Mouse (Mus musculus) lung, postnatal 0 days (tissue): ENCODE data around the gene Surf2.

ENCODE experiments used
- CTCF ChIP-seq: IDR thresholded peaks from 2 replicates; pipeline ENCODE4 v1.5.1; 2016; ENCODE audit warnings: antibody characterized with exemption, mild to moderate bottlenecking
- EP300 ChIP-seq: IDR thresholded peaks from 2 replicates; pipeline ENCODE4 v1.6.1; 2016; ENCODE audit warnings: antibody characterized with exemption, mild to moderate bottlenecking, control low read depth

DNA sequence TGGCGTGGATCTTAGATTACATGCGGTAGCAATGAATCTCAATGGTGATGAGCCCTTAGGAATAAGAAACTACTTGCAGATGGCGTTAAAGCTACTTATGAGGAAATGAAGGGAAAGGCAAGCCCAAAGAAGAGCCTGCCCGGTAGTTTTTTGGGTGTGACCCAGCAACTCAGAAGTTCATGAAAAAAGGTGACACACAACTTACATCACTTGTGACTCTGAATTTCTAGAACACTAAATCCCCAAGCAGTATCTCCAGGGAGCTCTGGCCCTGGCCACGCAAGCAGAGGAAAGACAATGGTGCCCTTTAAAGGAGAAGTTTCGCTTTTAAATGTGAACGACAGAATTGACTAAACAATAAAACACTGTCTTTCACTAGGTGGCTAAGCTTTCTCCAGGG is 12.9 kb upstream of the Surf2 start:
- TF ChIP-seq EP300 = no peak
- no peak for TF ChIP-seq CTCF
